Mouse (Mus musculus) inflammation-experienced regulatory T-cells, adult 6 months (primary cell): ENCODE measurements around the gene Wfdc9. TPM values are rescaled to one million over a fixed set of nuclear protein-coding genes. Genes with fewer than 3 reads are reported as not detected.
"Not testable (repeated sequence)": the region's sequence is repeated elsewhere in the genome, so short reads cannot be mapped to it uniquely, and the experiment has no call there.

Experiments
- ATAC-seq: one replicate; pipeline ENCODE4 v1.8.0; 2017
- polyA plus RNA-seq, 3 experiments: library from polyadenylated mRNA; unstranded; fragments of 100-300 nt; shearing (Covaris generic); gene quantifications; one replicate each; pipeline ENCODE4 v1.2.1; 2017

Wfdc9 gene
- polyA plus RNA-seq, 3 experiments from 2014 or later = not detected

DNA sequence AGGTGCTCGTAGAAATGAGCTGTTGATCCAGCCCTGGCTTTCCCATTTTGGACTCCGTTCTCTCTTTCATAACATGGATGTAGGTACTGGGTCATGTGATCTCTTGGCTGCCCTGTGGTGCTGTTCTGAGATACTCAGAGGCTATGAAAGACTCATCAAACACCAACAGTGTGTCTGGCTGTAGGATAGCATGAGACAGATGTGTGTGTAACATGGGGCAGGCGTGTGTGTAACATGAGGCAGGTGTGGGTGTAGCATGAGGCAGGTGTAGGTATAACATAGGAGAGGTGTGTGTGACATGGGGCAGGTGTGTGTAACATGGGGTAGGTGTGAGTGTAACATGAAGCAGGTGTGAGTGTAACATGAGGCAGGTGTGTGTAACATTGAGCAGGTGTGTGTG lies 41.0 kb downstream of the Wfdc9 start:
- no peak for ATAC-seq

GRCm38 (mm10) chr2:164613471-164613870 lies 42.9 kb downstream of the Wfdc9 start, which contains the start of the genes Wfdc6b and Wfdc8:
TSS of gene Wfdc6b (plus strand) at chr2:164613522.
TSS of gene Wfdc8 (minus strand) at chr2:164613626.
- not testable (repeated sequence) for ATAC-seq

GRCm38 (mm10) chr2:164608781-164609180 lies 47.6 kb downstream of the Wfdc9 start:
- no peak for ATAC-seq

DNA sequence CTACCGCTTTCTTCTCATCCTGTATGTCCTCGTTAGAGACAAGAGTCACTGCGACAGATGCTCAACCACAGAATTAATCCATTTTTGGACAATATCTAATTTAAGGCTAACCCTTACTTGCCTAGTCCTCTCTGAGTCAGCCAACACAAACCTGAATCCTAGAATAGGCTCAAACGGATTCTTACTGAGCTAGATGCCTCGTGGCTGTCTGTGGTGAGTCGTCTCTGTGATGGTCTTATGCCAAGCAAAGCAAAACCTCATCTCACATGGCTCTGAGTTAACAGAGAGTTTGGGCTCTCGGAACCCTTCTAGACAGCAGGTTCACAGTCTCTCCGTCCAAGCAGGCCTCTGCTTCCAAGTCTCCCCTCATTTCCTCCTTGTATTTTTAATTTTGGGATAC lies 52.0 kb downstream of the Wfdc9 start:
- no peak for ATAC-seq

GRCm38 (mm10) chr2:164603482-164603881 lies 52.9 kb downstream of the Wfdc9 start:
- ATAC-seq = no peak

GRCm38 (mm10) chr2:164600179-164600578 lies 56.2 kb downstream of the Wfdc9 start:
- no peak for ATAC-seq

Other genes starting within 250 kb of the Wfdc9 start
- 10 to 100 TPM; 12.0 to 42.7 (median 41.8) TPM for gene Sdc4, start 212.7 kb downstream of the Wfdc9 start, polyA plus RNA-seq
- 10 to 100 TPM; 10.4 to 35.1 (median 25.4) TPM for gene Sys1, start 199.6 kb downstream of the Wfdc9 start, polyA plus RNA-seq
- 1 to 10 TPM in 1 of 3 experiments, not detected in 2; 4.5 TPM for gene Gm20458, start 195.6 kb downstream of the Wfdc9 start, polyA plus RNA-seq
- not detected for gene Trp53tg5, start 182.9 kb downstream of the Wfdc9 start, polyA plus RNA-seq
- gene Dbndd2, start 170.5 kb downstream of the Wfdc9 start, polyA plus RNA-seq = 1 to 10 TPM; 1.5 to 7.5 (median 7.1) TPM
- gene Pigt, start 159.1 kb downstream of the Wfdc9 start, polyA plus RNA-seq = 10 to 100 TPM; 13.6 to 36.2 (median 30.9) TPM
- gene Wfdc2, start 94.2 kb downstream of the Wfdc9 start, polyA plus RNA-seq = not detected
- not detected for gene Spint3, start 83.1 kb downstream of the Wfdc9 start, polyA plus RNA-seq
- gene Wfdc6a, start 71.1 kb downstream of the Wfdc9 start, polyA plus RNA-seq = not detected
- not detected for gene Eppin, start 63.0 kb downstream of the Wfdc9 start, polyA plus RNA-seq
- not detected for gene Wfdc6b, start 43.1 kb downstream of the Wfdc9 start, polyA plus RNA-seq
- gene Wfdc8, start 43.0 kb downstream of the Wfdc9 start, polyA plus RNA-seq = not detected
- not detected for gene Wfdc16, start 17.8 kb downstream of the Wfdc9 start, polyA plus RNA-seq
- gene Wfdc10, start 537 bp downstream of the Wfdc9 start, polyA plus RNA-seq = not detected
- gene Wfdc11, start 17.5 kb upstream of the Wfdc9 start, polyA plus RNA-seq = not detected
- not detected for gene Wfdc13, start 28.5 kb upstream of the Wfdc9 start, polyA plus RNA-seq
- gene Spint4, start 41.9 kb upstream of the Wfdc9 start, polyA plus RNA-seq = not detected
- gene Spint5, start 58.7 kb upstream of the Wfdc9 start, polyA plus RNA-seq = not detected
- not detected for gene Wfdc3, start 89.3 kb upstream of the Wfdc9 start, polyA plus RNA-seq
- gene Dnttip1, start 89.4 kb upstream of the Wfdc9 start, polyA plus RNA-seq = 1 to 10 TPM; 3.8 to 7.8 (median 5.0) TPM
- gene Ube2c, start 113.3 kb upstream of the Wfdc9 start, polyA plus RNA-seq = 100 to 1,000 TPM in 1 of 3 experiments, 10 to 100 TPM in 1, 1 to 10 TPM in 1; 7.9 to 171 (median 15.0) TPM
- gene Tnnc2, start 123.4 kb upstream of the Wfdc9 start, polyA plus RNA-seq = not detected
- 1 to 10 TPM; 5.2 to 9.7 (median 6.4) TPM for gene Snx21, start 129.2 kb upstream of the Wfdc9 start, polyA plus RNA-seq
- gene Acot8, start 148.3 kb upstream of the Wfdc9 start, polyA plus RNA-seq = 10 to 100 TPM; 34.5 to 45.6 (median 39.3) TPM
- 1 to 10 TPM; 3.7 to 6.1 (median 4.8) TPM for gene Zswim3, start 148.5 kb upstream of the Wfdc9 start, polyA plus RNA-seq
- 10 to 100 TPM; 17.5 to 25.7 (median 22.5) TPM for gene Zswim1, start 166.1 kb upstream of the Wfdc9 start, polyA plus RNA-seq
- gene Spata25, start 172.0 kb upstream of the Wfdc9 start, polyA plus RNA-seq = not detected
- 100 to 1,000 TPM; 206 to 247 (median 207) TPM for gene Ctsa, start 176.3 kb upstream of the Wfdc9 start, polyA plus RNA-seq
- gene Neurl2, start 176.9 kb upstream of the Wfdc9 start, polyA plus RNA-seq = 1 to 10 TPM; 1.0 to 2.7 (median 1.1) TPM
- 1 to 10 TPM in 2 of 3 experiments, under 1 TPM in 1; 0.50 to 3.0 (median 1.3) TPM for gene Pltp, start 201.1 kb upstream of the Wfdc9 start, polyA plus RNA-seq
- gene Pcif1, start 222.7 kb upstream of the Wfdc9 start, polyA plus RNA-seq = 100 to 1,000 TPM; 110 to 126 (median 112) TPM